Mouse (Mus musculus) heart, embryonic 10.5 days (tissue): ENCODE measurements around the gene Dph2. TPM values are rescaled to one million over a fixed set of nuclear protein-coding genes. Genes with fewer than 3 reads are reported as not detected.

Experiments used
- DNase-seq: peaks from one replicate; pipeline ENCODE4 v3.0.0-alpha.2; 2017; ENCODE audit warnings: low spot score
- H3K27ac ChIP-seq: fragments of 300-500 bp; sonication (generic); 2 replicates; pipeline ENCODE4 v1.5.1; 2016; ENCODE audit warnings: mild to moderate bottlenecking
- H3K27me3 ChIP-seq: fragments of 300-500 bp; sonication (generic); 2 replicates; pipeline ENCODE4 v1.6.1; 2016; ENCODE audit warnings: mild to moderate bottlenecking; ENCODE audit not compliant: poor library complexity, insufficient read depth, severe bottlenecking
- H3K36me3 ChIP-seq: fragments of 300-500 bp; sonication (generic); 2 replicates; pipeline ENCODE4 v1.6.1; 2016; ENCODE audit warnings: mild to moderate bottlenecking, moderate library complexity
- H3K4me1 ChIP-seq: fragments of 300-500 bp; sonication (generic); 2 replicates; pipeline ENCODE4 v1.6.1; 2016; ENCODE audit warnings: mild to moderate bottlenecking
- H3K4me3 ChIP-seq: fragments of 300-500 bp; sonication (generic); 2 replicates; pipeline ENCODE4 v1.5.1; 2016; ENCODE audit warnings: mild to moderate bottlenecking, moderate library complexity
- H3K9me3 ChIP-seq: fragments of 300-500 bp; sonication (generic); 2 replicates; pipeline ENCODE4 v1.6.1; 2016; ENCODE audit warnings: mild to moderate bottlenecking, moderate library complexity
- WGBS: fragments of 180-500 bp; shearing (Covaris S2); methylation state at CpG from one replicate; pipeline ENCODE4 v1.1.7; 2016; 5-methylcytosine and 5-hydroxymethylcytosine counted together
- polyA plus RNA-seq: library from polyadenylated mRNA; unstranded; fragments of >200 nt; fragmentation: Nextera tagmentation; extraction: Ambion mirVana; gene quantifications from 2 replicates; pipeline ENCODE4 v1.2.1, GENCODE M21; 2016

The Dph2 gene
- polyA plus RNA-seq, 1 experiment from 2014 or later, result 19.6 TPM

GRCm38 (mm10) chr4:117844467-117844866 lies 47.4 kb downstream of the Dph2 start:
- H3K4me1 ChIP-seq, result peaks cover 11% of the 10 kb centered on the region
- H3K36me3 ChIP-seq, result peaks cover 7% of the 10 kb centered on the region; the same call in 1 of the 2 replicates
- WGBS, result 87% methylated on average over 5 of the region's 5 CpGs
- H3K9me3 ChIP-seq, result no peaks in the 10 kb centered on the region
- DNase-seq, result no peak
- no peak overlapping the region for H3K27ac ChIP-seq
- no peak overlapping the region for H3K4me3 ChIP-seq
- H3K27me3 ChIP-seq, result peaks cover 24% of the 10 kb centered on the region; the same call in 1 of the 2 replicates

DNA sequence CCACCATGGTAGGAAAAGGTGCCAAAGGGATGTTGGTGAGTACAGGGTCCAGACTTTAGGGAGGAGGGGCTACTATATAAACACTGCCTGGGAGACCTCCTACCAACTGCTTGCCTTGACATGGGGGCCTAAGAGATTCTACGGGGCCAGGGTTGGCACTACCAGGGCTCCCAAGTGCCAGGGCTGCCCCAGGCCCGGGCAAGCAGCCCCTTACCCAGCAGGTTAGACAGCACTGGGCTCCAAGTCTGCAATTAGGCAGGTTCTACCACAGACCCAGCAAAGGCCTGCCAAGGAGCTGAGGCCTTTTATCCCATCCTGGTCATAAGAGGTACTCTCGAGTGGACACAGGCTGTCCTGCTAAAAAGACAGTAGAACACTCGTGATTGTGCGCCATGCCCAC lies 48.7 kb downstream of the Dph2 start:
- H3K27me3 ChIP-seq, result peaks cover 18% of the 10 kb centered on the region; the same call in 1 of the 2 replicates
- H3K27ac ChIP-seq, result no peak overlapping the region
- peaks cover 7% of the 10 kb centered on the region; the same call in 1 of the 2 replicates for H3K36me3 ChIP-seq
- DNase-seq, result no peak
- no peaks in the 10 kb centered on the region for H3K9me3 ChIP-seq
- peaks cover 3% of the 10 kb centered on the region for H3K4me1 ChIP-seq
- 89% methylated on average over 5 of the region's 5 CpGs for WGBS
- no peak overlapping the region for H3K4me3 ChIP-seq

DNA sequence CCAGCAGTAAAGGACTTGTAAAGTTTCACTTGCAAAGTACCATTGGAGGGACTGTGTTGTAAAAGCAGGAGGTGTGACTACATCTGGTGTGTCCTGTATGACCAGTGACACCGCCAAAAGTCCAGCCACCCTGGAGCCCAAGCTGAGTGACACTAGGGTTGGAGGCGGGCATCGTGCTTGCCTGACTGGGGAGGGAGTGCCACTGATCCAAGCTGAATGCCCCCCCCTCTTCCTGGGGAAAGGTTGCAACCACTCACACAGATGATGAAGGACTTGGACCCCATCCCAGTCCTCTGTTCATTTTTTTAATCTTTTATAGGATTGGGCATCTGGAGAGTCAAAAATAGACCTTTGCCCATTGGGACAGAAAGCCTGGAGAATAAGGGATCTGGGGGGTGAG lies 50.3 kb downstream of the Dph2 start:
- 73% methylated on average over 3 of the region's 3 CpGs for WGBS
- peaks cover 7% of the 10 kb centered on the region; the same call in 1 of the 2 replicates for H3K36me3 ChIP-seq
- DNase-seq, result no peak
- H3K27me3 ChIP-seq, result peaks cover 18% of the 10 kb centered on the region; the same call in 1 of the 2 replicates
- no peak overlapping the region for H3K27ac ChIP-seq
- H3K4me1 ChIP-seq, result no peaks in the 10 kb centered on the region; the same call in 1 of the 2 replicates
- no peak overlapping the region for H3K4me3 ChIP-seq
- no peaks in the 10 kb centered on the region for H3K9me3 ChIP-seq

DNA sequence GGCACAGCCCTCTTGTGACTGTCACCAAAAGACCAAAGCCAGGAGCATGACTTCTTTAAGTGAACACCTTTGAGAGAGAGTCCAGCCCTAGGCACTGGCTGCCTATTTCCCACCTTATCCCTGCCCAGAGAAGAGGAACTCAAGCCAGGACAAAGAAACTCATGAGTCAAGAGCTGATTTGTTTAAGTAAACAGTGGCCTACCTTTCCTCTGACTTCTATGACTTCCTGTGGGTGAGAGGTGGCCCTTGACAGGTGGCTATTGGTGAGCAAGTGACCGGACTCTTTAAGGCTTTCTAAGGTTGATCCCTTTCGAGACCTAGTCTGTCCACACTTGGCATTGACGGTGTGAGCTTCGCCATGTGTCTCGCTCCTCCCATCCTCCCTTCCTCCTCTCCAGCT lies 51.0 kb downstream of the Dph2 start:
- no peak overlapping the region for H3K27ac ChIP-seq
- H3K9me3 ChIP-seq, result no peaks in the 10 kb centered on the region
- DNase-seq, result no peak
- peaks cover 16% of the 10 kb centered on the region; the same call in 1 of the 2 replicates for H3K27me3 ChIP-seq
- WGBS, result 89% methylated on average over 5 of the region's 5 CpGs
- peaks cover 5% of the 10 kb centered on the region; the same call in 1 of the 2 replicates for H3K36me3 ChIP-seq
- peaks cover 4% of the 10 kb centered on the region for H3K4me1 ChIP-seq
- no peak overlapping the region for H3K4me3 ChIP-seq

DNA sequence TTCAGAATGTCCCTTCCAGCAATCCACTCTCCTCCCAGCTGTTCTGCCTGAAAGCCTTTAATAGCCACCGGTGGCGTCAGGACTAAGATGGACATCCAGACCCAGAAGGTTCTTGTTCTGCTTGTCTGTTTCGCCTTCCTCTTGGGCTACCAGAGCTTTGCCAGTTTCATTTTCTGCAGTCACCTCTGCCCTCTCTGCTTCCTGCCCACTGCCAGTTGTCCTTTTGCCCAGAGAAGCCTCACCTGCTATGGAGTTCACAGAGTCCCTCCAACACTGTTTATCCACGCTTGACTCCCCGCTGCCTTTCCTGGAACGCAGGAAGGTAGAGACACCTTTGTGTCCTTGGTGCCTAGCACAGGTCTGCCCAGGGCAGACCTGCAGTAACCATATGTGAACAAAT lies 52.5 kb downstream of the Dph2 start:
- Histone ChIP-seq H3K27ac (no peak overlapping the region), H3K4me1 (peaks cover 16% of the 10 kb centered on the region), H3K27me3 (peaks cover 14% of the 10 kb centered on the region; the same call in 1 of the 2 replicates), H3K4me3 (no peak overlapping the region), H3K9me3 (no peaks in the 10 kb centered on the region), H3K36me3 (no peaks in the 10 kb centered on the region; the same call in 1 of the 2 replicates)
- WGBS, result 71% methylated on average over 6 of the region's 6 CpGs
- no peak for DNase-seq

Other genes with a start within 250 kb of the Dph2 start
- 54.6 and 63.6 TPM in 2 replicates for gene Dmap1, start 209.8 kb downstream of the Dph2 start, polyA plus RNA-seq
- not detected in 2 replicates for gene Gm12845, start 167.6 kb downstream of the Dph2 start, polyA plus RNA-seq
- gene Klf17, start 126.4 kb downstream of the Dph2 start, polyA plus RNA-seq, result 0.05 TPM in 1 of 2 replicates, not detected in the other
- gene Slc6a9, start 57.5 kb downstream of the Dph2 start, polyA plus RNA-seq, result 12.5 and 12.8 TPM in 2 replicates
- 0.79 and 1.0 TPM in 2 replicates for gene Ccdc24, start 19.5 kb downstream of the Dph2 start, polyA plus RNA-seq
- 14.2 and 17.7 TPM in 2 replicates for gene B4galt2, start 8.5 kb downstream of the Dph2 start, polyA plus RNA-seq
- 208 and 209 TPM in 2 replicates for gene Atp6v0b, start 4.7 kb downstream of the Dph2 start, polyA plus RNA-seq
- 45.9 and 57.1 TPM in 2 replicates for gene Ipo13, start 23.0 kb upstream of the Dph2 start, polyA plus RNA-seq
- 0.85 and 1.3 TPM in 2 replicates for gene Artn, start 37.7 kb upstream of the Dph2 start, polyA plus RNA-seq
- 6.6 and 7.2 TPM in 2 replicates for gene St3gal3, start 242.9 kb upstream of the Dph2 start, polyA plus RNA-seq